Mouse (Mus musculus): ENCODE results near the gene Stx8. TPM values are rescaled to one million over a fixed set of nuclear protein-coding genes. Genes with fewer than 3 reads are reported as not detected.

The Stx8 gene
- polyA plus RNA-seq, 1 experiment, result 32.5 TPM

GRCm38 (mm10) chr11:68022895-68023294, 56.9 kb downstream of the Stx8 start:
- no peaks in the 10 kb centered on the region for H3K36me3 ChIP-seq (ENCODE audit: control insufficient read depth, insufficient read depth)
- H3K27me3 ChIP-seq (ENCODE audit: control insufficient read depth, insufficient read depth, insufficient read length), result no peaks in the 10 kb centered on the region
- no peak for TF ChIP-seq TCF3 (IDR thresholded peaks at IDR 0.05; ENCODE audit: insufficient read length, low read depth)
- no peak for TF ChIP-seq MYOD1 (IDR thresholded peaks at IDR 0.05; ENCODE audit: control insufficient read depth in 1 of 3, insufficient read length in 2 of 3, low read depth in 2 of 3)
- TF ChIP-seq TCF12 (IDR thresholded peaks at IDR 0.05; ENCODE audit: insufficient read depth, poor library complexity, severe bottlenecking), result no peak
- no peak for TF ChIP-seq E2F4 (IDR thresholded peaks at IDR 0.05; ENCODE audit: insufficient read depth)
- TF ChIP-seq REST (IDR thresholded peaks at IDR 0.05; ENCODE audit: insufficient read depth, insufficient read length), result no peak
- TF ChIP-seq USF1 (IDR thresholded peaks at IDR 0.05; ENCODE audit: low read depth), result no peak
- no peak overlapping the region for H3ac ChIP-seq (ENCODE audit: control insufficient read depth, insufficient read length)
- no peak overlapping the region for H3K4me3 ChIP-seq
- H3K79me2 ChIP-seq (ENCODE audit: control insufficient read depth, insufficient read depth), result no peaks in the 10 kb centered on the region
- H3K4me2 ChIP-seq (ENCODE audit: low read depth), result no peak overlapping the region

GRCm38 (mm10) chr11:68023811-68024369, 57.9 kb downstream of the Stx8 start:
- H3ac ChIP-seq (ENCODE audit: control insufficient read depth, insufficient read length), result no peak overlapping the region

GRCm38 (mm10) chr11:68026590-68026989, 60.6 kb downstream of the Stx8 start:
- Histone ChIP-seq H3K4me2 (ENCODE audit: low read depth) (no peak overlapping the region), H3K36me3 (ENCODE audit: control insufficient read depth, insufficient read depth) (no peaks in the 10 kb centered on the region), H3K79me2 (ENCODE audit: control insufficient read depth, insufficient read depth) (no peaks in the 10 kb centered on the region), H3K27me3 (ENCODE audit: control insufficient read depth, insufficient read depth, insufficient read length) (no peaks in the 10 kb centered on the region), H3K4me3 (no peak overlapping the region), H3ac (ENCODE audit: control insufficient read depth, insufficient read length) (no peak overlapping the region)
- no peak for TF ChIP-seq TCF12 (IDR thresholded peaks at IDR 0.05; ENCODE audit: insufficient read depth, poor library complexity, severe bottlenecking)
- TF ChIP-seq REST (IDR thresholded peaks at IDR 0.05; ENCODE audit: insufficient read depth, insufficient read length), result no peak
- TF ChIP-seq TCF3 (IDR thresholded peaks at IDR 0.05; ENCODE audit: insufficient read length, low read depth), result no peak
- TF ChIP-seq MYOD1 (IDR thresholded peaks at IDR 0.05; ENCODE audit: control insufficient read depth in 1 of 3, insufficient read length in 2 of 3, low read depth in 2 of 3), result no peak

More at GRCm38 (mm10) chr11:68023811-68024369, 57.9 kb downstream of the Stx8 start:
- no peak for TF ChIP-seq POLR2A (IDR thresholded peaks at IDR 0.05; ENCODE audit: insufficient read length, low read depth)
- TF ChIP-seq TCF3 (IDR thresholded peaks at IDR 0.05; ENCODE audit: insufficient read length, low read depth), result no peak
- Histone ChIP-seq H3K4me3 (no peak overlapping the region), H3K36me3 (ENCODE audit: control insufficient read depth, insufficient read depth) (no peaks in the 10 kb centered on the region), H3K4me2 (ENCODE audit: low read depth) (no peak overlapping the region), H3K79me2 (ENCODE audit: control insufficient read depth, insufficient read depth) (no peaks in the 10 kb centered on the region), H3K27me3 (ENCODE audit: control insufficient read depth, insufficient read depth, insufficient read length) (no peaks in the 10 kb centered on the region)

- no peak overlapping the region for H3K4me2 ChIP-seq (ENCODE audit: low read depth)
- H3ac ChIP-seq (ENCODE audit: control insufficient read depth, insufficient read length), result no peak overlapping the region
- no peak for TF ChIP-seq SRF (IDR thresholded peaks at IDR 0.05; ENCODE audit: control insufficient read depth, insufficient read length, low read depth)
- no peak for TF ChIP-seq USF1 (IDR thresholded peaks at IDR 0.05; ENCODE audit: low read depth)
- TF ChIP-seq TCF3 (IDR thresholded peaks at IDR 0.05; ENCODE audit: insufficient read length, low read depth), result no peak
- no peak for TF ChIP-seq MAX (IDR thresholded peaks at IDR 0.05; ENCODE audit: low read depth)
- TF ChIP-seq E2F4 (IDR thresholded peaks at IDR 0.05; ENCODE audit: insufficient read depth), result no peak
- TF ChIP-seq TCF12 (IDR thresholded peaks at IDR 0.05; ENCODE audit: insufficient read depth, poor library complexity, severe bottlenecking), result no peak
- TF ChIP-seq CEBPB (IDR thresholded peaks at IDR 0.05; ENCODE audit: insufficient read depth, poor library complexity, severe bottlenecking), result no peak
- no peak for TF ChIP-seq MYOD1 (IDR thresholded peaks at IDR 0.05; ENCODE audit: control insufficient read depth in 1 of 3, insufficient read length in 2 of 3, low read depth in 2 of 3)
- no peak for TF ChIP-seq POLR2AphosphoS2 (IDR thresholded peaks at IDR 0.05; ENCODE audit: insufficient read length, low read depth)
- TF ChIP-seq REST (IDR thresholded peaks at IDR 0.05; ENCODE audit: insufficient read depth, insufficient read length), result no peak
- TF ChIP-seq MYOG (IDR thresholded peaks at IDR 0.05; ENCODE audit: control insufficient read depth in 1 of 3, insufficient read depth in 1 of 3, insufficient read length in 2 of 3, low read depth in 2 of 3), result no peak
- no peak for TF ChIP-seq POLR2A (IDR thresholded peaks at IDR 0.05; ENCODE audit: insufficient read length, low read depth)
- H3K36me3 ChIP-seq (ENCODE audit: control insufficient read depth, insufficient read depth), result no peaks in the 10 kb centered on the region
- no peaks in the 10 kb centered on the region for H3K79me2 ChIP-seq (ENCODE audit: control insufficient read depth, insufficient read depth)
- no peak overlapping the region for H3K4me3 ChIP-seq
- no peaks in the 10 kb centered on the region for H3K27me3 ChIP-seq (ENCODE audit: control insufficient read depth, insufficient read depth, insufficient read length)
Observed at GRCm38 (mm10) chr11:68029079-68029478, 63.1 kb downstream of the Stx8 start.

GRCm38 (mm10) chr11:68029871-68030270, 63.9 kb downstream of the Stx8 start:
- Histone ChIP-seq H3ac (ENCODE audit: control insufficient read depth, insufficient read length) (no peak overlapping the region), H3K4me3 (no peak overlapping the region), H3K79me2 (ENCODE audit: control insufficient read depth, insufficient read depth) (no peaks in the 10 kb centered on the region), H3K27me3 (ENCODE audit: control insufficient read depth, insufficient read depth, insufficient read length) (no peaks in the 10 kb centered on the region), H3K4me2 (ENCODE audit: low read depth) (peak overlapping the region; percentile 5), H3K36me3 (ENCODE audit: control insufficient read depth, insufficient read depth) (no peaks in the 10 kb centered on the region)
- no peak for TF ChIP-seq SRF (IDR thresholded peaks at IDR 0.05; ENCODE audit: control insufficient read depth, insufficient read length, low read depth)
- TF ChIP-seq MYOG (IDR thresholded peaks at IDR 0.05; ENCODE audit: control insufficient read depth in 1 of 3, insufficient read depth in 1 of 3, insufficient read length in 2 of 3, low read depth in 2 of 3), result no peak
- no peak for TF ChIP-seq E2F4 (IDR thresholded peaks at IDR 0.05; ENCODE audit: insufficient read depth)
- no peak for TF ChIP-seq MAX (IDR thresholded peaks at IDR 0.05; ENCODE audit: low read depth)
- no peak for TF ChIP-seq TCF3 (IDR thresholded peaks at IDR 0.05; ENCODE audit: insufficient read length, low read depth)

Data from myocyte (in vitro differentiated cells).